Mouse (Mus musculus): ENCODE data around the gene Chn2.

The Chn2 gene

DNA sequence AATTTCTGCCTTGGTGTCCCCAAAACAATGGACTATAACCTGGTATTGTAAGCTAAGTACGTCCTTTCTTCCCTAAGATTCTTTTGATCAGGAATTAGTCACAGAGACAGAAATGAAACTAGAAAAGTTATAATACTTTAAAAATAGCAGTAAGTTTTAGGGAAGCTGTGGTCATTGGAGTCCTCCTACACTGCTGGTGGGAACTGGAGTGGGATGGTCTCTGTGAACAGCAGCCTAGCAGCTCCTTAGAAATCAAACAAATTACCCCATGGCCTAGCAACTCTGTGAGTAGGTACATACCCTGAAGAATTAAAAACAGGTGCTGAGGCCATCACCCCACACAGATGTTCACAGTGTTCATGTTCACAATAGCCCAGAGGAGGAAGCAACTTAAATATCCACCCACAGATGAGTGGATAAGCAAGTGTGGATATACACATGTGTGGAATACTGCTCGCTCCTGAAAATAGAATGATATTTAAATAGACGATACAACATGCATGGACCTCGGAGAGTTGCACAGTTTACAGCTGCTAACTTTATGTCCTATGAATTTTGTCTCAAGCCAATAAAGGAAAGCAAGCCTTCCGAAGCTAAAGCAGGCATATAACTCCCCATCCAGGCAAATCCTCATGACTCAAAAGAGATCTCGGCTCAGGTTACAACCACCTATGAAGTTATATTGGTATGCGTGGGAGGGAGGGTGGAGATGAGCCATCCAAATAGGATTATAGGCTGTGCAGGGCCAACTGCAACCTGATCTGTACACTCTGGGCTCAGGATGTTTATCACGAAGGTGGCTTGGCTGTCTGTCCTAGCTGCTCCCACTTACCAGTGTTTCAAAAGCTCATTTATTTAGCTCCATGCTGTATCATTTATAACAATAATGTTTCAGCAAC, 209.2 kb downstream of the Chn2 start:
- DNase-seq, result no peak

DNA sequence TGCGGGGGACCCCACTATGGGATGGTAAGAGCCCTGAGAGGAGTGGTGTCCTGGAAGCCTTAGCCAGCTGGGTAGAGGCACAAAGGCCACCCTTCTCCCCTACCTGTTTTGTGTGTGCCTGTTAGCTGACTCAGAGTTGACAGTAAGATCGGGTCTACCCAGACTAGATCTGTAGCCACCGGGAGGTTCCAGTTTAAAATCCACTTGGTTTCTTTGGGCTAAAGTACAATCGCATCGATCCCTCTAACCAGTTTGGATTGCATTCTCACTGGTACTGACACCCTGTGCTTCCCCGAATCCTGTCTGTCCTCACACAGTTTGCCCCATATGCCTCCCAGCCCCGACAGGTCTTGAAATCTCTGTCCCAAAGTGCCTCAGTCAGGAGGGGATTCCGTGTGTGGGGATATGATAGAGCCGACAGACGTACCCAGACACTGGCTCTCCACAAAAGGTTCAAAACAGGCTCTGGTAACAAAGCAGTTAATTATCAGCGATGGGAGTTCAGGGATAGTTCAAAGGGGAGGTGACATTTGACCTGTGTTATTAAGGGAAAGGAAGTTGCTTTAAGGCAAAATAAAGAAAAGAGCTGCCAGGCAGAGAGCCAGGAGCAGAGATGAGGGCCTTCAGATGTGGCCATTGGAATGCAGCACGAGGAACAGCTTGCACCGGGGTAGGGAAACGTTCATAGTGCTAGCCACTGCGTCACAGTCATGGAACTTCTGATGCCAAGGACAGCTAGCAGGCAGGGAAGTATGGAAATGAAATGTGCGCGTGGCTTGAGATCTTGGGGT, 212.2 kb downstream of the Chn2 start:
- DNase-seq, result no peak

DNA sequence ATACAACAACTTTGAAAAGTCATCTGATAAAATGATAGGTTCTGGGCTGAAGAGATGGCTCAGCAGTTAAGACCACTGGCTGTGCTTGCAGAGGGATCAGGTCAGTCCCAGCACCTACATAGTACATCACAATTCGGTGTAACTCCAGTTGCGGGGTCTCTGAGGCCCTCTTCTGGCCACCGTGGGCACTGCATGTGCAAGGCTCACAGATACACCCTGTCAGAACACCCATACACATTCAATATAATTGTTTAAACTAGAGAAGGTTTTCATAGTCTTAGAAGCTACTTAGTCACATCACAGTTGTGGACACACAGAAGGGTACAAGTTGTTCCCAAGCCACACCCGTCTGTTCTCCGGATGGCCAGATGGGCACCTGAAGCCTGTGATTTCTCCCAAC, 213.9 kb downstream of the Chn2 start:
- DNase-seq, result no peak

DNA sequence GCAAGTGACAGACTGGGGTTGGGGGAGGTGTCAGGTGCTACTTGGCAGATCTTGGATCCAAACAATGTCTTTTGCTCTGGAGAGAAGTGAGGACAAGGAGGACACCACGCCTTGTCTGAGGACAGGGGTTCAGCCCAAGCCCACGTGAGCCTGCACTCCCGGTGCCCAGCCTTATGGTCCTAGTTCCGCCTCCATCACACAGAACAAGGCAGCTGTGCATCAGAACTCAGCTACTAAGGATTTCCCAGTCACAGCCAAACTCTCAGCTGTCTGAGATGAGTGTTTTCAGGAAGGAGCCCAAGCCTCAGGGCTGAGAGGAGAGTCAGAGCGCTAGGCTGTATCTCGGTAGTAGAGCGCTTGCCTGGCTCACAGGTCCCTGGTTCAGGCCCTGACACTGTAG, 214.5 kb downstream of the Chn2 start:
- DNase-seq, result peak; percentile 42

DNA sequence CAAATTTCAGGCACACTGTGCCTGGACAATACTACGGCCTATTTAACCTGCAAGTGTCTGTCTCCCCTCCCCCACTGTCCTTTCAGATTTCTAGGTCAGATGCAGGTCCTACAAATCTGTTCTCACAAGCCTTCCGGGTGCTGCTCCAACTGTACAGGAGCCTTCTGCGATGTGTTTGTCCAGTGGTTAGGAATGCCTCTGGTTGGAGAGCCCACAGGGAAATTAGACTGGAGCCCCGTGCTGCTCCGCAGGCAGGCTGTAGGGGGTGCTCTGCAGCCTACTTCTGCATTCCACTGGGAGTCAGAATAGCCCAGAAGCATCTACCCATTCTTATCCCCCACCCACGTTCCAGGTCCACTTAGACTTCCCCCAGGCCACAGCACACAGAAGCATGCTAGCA, 215.4 kb downstream of the Chn2 start:
- DNase-seq, result no peak

DNA sequence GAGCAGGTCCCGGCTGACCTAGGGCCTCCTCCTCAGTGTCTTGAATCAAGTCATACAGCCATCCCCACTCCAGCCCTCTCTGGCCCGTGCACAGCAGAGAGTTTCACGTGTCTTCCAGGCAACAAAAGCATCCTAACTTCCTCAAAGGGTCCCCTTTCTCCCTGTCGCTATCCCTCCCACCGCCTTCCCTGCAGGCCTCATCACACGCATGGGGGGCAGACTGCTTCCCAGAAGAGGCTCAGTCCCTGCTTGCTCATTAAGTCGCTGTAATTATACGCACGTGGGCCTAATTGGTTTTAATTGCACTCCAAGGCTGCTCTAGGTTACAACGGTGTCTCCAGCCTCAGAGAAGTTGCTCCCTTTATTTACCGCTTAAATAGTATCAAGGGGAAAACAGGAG, 216.0 kb downstream of the Chn2 start:
- no peak for DNase-seq

DNA sequence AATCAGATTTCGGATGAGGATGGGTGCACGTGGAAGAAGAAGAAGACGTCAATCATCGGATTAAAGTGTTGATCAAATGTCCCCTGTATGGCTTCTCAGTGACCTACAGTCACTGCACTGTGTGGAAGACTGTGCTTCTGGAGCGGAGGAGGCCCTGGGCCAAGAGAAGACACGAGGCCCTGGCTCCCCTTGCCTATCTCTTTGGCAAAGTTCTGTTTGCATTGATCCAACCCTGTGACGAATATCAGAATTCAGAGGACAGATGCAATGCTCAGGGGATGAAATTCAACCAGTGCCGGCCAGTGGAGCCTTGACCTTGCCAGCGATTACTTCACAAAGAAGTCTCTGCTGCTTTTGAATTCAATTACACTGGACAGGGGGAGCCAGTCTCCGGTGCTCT, 217.0 kb downstream of the Chn2 start:
- no peak for DNase-seq

DNA sequence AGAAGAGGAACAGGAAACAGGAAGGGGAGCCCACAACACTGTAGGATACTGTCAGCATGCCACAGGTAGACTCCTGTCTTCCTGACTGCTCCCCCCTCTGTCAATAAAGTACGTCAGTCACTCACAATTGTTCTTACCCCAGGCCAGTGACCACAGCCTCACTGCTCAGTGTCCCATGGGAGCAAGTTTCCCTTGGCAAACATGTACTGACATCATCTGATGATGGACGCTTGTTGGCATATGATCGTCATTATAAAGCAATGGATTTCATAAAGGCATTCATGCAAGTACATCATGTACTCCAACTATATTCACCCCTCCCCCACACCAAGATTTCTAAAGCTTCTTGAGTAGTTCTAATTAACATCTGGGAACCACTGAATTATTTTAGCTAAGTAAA, 218.2 kb downstream of the Chn2 start:
- no peak for DNase-seq

DNA sequence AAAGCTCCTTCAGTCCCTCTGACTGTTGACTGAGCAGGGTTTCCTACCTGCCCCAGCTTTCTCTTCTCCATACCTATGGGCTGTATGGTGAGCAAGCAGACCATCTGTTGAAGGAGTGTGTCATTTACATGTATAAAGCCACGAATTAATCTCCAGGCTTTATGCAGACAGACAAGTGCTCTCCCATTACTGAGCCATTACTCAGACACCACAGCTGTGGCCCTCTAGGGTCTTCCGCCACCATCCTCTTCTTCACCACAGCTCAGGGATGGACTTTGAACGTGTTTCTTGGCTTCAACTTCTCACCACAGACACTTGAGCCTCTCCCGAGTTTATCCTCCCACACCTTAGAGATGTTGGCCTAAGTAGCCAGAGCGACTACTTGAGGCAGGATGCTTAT, 219.1 kb downstream of the Chn2 start:
- DNase-seq, result no peak

DNA sequence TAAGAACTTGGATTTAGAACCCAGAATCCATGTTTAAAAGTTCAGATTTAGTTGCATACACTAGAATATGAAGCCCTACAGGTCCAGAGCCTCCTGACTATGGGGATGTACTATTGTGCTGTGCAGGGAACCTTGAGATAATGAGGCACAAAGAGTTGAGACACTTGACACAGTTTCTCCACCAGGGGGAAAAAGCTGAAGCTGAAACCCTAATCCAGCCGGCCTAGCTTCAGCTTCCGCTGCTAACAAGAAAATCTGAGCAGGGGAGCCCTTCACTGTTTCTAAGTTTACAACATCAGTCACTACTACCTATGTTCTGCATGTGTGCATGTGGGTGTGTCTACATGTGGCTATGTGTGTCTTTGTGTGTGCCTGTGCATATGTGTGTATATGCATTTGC, 223.4 kb downstream of the Chn2 start:
- DNase-seq, result no peak

DNA sequence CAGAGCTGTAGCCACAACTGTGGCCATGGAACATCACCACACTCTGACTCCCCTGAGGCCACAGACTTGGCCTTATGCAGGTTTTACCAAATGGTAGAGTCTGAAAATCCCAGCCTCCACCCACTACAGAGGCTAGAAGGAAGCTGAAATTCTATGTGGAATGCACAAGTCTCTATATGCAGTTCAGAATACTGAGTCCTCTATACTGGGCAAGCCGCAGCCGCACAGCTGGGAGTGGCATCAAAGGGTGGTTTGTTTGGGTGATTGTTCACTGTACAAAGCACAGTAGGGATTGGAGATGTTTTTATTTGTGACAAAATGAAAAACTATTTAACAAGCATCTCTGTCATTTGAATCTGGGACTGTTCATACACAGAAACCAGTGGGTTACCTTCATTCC, 224.5 kb downstream of the Chn2 start:
- DNase-seq, result no peak

DNA sequence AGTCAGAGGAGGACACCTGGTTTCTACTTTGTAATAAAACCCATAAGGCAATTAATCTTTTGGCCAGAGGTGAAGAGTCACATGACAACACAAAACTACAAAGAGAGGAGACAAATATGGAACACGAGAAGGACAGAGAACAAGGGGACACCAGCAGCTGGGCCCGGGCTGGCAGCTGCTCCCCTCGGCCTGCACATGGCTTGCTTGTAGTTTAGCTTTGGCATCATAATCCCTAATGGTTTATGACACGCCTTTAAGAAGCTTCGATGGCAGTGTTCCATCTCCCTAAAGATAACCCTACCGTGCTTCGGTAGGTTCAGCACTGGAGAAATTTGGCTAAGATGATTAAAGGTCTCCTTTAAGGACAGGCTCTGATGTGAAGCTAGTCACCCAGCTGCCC, 225.2 kb downstream of the Chn2 start:
- DNase-seq, result no peak

DNA sequence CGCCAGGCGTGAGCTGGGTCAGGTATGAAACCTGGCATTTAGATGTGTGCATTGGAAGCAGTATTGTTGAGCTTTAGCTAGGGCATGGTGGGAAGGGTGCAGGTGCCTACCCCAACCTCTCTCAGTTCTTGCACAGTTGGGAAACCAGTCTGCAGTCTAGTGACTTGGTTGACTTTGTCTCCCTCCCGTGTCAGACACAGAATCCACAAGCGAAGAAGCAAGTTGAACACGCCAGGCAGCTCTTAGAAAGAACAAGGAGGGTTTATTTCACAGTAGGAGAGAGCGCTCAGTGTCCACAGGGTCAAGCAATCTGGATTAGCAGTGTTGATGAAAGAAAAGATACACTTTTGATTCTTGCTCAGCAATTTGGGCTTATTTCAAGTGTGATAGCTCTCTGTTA, 226.0 kb downstream of the Chn2 start:
- DNase-seq, result no peak

DNA sequence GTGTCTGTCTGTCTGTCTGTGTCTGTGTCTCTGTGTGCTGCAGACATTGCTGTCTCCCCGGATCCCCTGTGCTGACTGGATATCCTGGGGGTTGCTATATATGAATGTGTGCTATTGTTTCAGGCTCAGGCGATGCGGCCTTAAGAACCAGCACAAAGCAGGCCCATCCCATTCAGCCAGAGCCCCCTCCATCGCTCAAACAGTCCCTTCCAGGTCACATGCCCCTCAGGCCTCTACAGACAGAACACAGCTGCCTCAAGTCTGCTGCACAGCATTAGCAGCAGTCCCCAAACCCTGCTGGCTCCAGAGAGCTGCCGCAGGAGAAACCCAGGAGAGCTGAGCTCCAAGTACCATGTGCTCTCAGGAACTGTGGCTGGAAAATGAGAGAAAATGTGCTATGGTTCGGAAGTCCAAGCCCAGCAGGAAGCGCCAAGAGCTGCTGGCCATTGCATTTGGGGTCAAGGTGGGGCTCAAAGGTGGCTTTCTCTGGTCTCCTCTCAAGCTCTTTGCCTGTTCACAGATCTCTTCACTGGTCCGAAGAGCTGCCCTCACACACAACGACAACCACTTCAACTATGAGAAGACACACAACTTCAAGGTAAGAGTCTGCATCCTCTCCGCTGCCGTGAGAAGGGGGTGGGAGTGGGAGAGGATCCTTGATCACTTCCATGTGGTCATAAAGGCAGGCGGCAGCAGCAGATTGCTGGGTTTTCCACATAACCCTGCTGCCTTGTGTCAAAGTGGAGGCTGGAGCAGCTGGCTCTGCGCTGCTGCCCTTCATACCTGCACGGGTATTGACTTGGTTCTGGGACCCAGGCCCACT, 233.4 kb downstream of the Chn2 start:
- DNase-seq, result peak; percentile 41

DNA sequence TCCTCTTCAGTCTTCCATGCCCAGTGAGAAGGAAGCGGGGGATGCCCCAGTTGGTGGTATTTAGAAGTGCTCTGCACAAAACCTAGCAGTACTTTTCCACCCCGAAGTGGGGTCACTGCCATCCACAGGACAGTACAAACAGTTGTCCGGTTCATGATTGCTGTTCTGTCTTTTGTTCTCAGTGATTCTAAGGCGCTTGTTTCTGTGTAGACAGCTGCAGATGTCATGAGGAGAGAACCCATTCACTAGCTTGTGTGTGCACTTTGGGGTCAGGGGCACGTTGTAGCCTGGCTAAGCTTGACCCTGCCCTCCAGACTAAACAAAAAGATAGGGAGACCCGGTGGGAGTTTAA, 234.0 kb downstream of the Chn2 start:
- peak; percentile 26 for DNase-seq

DNA sequence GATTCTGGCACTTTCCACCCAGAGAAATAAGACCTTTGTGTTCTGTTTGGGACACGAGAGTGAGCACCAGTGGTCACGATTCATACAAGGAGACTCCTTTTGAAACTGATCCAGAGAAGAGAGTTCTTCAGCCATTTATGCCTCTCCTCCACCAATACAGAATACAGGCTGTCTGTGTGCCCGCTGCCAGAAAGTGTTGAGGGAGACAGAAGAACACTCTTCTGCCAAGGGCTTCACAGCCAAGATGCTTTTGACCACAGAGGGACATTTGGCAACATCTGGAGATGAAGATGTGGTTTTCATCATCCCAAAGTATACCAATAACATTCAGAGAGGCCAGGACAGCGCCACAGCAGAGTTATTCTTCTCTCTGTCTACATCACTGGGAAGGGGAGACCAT, 237.9 kb downstream of the Chn2 start:
- DNase-seq, result no peak

DNA sequence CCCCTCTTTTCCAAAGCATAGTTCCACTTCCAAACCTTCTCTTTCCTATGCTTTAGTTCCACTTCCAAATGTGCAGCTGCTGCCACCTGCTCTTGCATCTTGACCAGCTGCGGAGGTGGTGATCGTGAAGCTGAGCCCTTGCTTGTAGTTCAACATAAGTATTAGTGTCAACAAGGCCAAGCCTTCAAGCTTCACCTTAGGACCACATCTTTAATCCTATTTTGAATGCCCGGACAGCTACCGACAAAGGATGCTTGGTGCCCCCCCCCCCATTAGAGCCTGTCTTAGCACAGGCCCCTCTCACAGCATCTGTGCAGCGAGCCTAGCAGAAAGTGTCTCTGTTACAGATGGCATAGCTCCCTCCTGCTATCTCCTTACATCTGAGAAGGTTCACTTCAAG, 238.5 kb downstream of the Chn2 start:
- DNase-seq, result no peak

DNA sequence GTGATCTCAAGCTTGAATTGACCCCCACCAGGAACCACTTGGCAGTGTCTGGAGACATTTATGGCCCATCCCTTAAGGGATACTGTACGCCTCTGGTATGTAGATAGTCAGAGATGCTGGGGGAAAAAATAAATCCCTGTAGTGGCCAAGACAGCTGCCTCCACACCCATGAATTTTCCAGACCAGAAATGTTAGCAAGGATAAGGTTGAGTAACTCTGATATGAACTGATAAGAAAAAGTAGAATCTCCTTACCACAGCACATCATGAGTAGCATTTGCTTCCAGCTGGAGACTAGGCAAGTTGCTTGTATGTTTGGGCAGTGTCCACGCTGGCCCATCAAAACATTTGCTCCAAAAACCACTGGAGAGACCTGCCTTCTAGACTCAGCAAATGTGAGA, 239.3 kb downstream of the Chn2 start:
- DNase-seq, result no peak

DNA sequence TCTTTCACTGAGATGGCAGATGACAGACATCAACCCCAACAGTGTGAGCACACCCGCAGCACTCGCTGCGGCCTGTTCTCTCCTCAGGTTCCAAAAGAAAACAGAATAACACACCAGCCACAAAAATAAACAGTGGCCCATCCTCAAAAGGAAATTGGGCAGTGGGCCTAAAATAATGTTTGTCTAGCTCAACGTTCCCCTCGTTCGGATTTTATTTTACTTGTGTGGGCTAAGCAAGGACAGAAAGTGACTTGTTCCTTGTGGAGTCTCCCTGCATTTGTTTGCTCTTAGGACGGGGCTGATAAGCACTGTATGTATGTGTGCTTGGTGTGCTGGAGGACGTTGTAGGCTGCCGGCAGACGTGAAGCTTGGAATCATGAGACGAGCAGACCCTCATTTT, 240.0 kb downstream of the Chn2 start:
- no peak for DNase-seq

DNA sequence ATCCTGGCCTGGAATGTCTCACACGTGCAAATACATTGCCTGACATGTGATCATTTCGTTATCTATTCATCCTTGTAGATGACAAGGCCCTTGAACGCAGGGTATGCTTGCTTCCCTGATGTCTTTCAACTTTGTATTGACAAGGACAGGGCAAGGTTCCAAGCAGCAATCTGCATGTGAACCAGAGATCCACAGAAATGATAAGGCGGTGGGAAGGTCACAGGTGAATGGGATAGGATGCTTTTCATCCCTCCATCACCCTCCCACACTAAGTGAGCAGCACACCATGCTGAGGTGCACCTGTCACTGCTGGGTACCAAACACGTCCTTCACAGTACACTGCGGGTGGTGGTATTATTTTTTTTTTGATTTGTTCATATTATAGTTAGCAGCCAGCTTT, 240.9 kb downstream of the Chn2 start:
- no peak for DNase-seq

DNA sequence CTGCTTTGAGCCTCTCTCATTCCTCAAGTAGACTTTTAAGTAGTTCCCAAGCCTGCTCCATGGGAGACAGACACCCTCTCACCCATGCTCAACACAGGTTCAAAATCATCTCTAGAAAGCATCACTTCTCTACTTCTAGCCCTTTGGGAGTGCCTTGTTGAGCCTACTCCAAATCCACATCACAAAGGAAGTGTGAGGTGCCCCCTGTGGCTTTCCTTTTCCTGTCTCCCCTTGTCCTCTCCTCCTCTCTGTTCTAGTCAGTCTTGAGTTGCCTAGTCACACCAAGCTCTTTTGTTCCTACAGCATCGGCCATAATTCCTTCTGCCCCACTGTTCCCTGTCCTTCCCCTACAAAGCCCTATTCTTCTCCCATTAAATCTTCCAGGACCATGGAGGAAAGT, 243.9 kb downstream of the Chn2 start:
- DNase-seq, result no peak

DNA sequence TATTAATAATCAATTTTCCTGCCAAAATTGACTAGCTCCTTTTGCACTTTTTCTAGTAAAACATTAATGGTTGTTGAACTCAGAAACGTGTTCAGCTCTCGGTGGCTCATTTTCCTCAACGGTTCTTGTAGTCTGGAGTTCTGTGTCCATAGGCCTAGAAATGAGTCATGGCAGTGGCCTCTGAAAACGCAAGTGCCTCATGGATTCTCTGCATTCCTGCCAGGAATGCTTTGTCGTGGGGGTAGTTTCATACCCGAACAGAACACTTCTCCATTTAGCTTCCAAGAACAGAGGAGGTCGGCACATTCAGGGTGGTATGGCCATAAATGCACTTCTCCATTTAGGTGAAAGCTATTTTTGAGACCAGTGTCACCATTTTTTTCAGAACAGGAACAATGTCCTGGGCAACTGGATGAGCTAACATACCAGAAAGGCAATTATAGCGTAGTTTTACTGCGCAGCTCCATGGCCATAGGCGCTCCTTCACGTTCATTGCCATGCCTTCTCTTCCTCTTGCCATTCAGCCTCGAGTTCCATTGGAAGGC, 244.9 kb downstream of the Chn2 start:
- no peak for DNase-seq

DNA sequence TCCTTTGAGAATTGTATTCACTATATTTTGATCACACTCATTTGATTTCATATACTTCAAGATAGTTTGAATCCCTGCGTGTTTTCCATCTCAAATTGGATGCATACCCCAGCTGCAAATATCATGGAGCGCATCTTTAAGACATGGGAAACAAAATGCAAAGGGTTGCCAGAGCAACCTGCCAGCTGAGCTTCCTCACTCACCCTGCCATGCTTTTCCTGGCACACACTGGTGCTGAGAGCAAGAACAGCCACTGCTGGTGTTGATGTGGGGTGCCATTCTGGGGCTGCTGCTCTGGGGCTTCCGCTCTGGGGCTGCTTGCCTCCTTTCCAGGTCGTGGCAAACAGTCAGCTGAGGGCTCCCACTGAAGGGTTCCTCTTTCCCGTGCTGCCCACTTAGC, 247.5 kb downstream of the Chn2 start:
- DNase-seq, result no peak

Measured in right cerebral cortex, adult 18-20 months (tissue).